Comparison of ENCODE assay signal across 8 mouse cellular contexts in genomic region chr6:22874781-22875613, GRCm38 (mm10). TPM values are rescaled to one million over a fixed set of nuclear protein-coding genes. Genes with fewer than 3 reads are reported as not detected.
DNase-seq lines count a peak whose midpoint lies in the region; ATAC-seq and TF ChIP-seq lines count a peak whose summit lies in the region.

Ptprz1 (plus strand) TSS chr6:22875502.

- peaks cover 5% of the 10 kb centered on the region; the same call in 1 of the 2 replicates for H3K4me1 ChIP-seq in embryonic facial prominence, embryonic 14.5 days (ENCODE audit: control insufficient read depth, insufficient read depth, low read length)
- H3K4me1 ChIP-seq in hindbrain, embryonic 12.5 days = peaks cover 12% of the 10 kb centered on the region; the same call in 1 of the 2 replicates
- H3K4me1 ChIP-seq in midbrain, postnatal 0 days (ENCODE audit: insufficient read depth, low read length) = 0 out of 2 replicates have a peak, but pooled peaks cover 3% of the 10 kb centered on the region

- intact Hi-C loops in gastrocnemius, postnatal 36 days (cut with DNase I) = no loop called here
- intact Hi-C loops in left cerebral cortex, postnatal 4 days (cut with DNase I) = no loop called here

- H3K36me3 ChIP-seq in embryonic facial prominence, embryonic 14.5 days (ENCODE audit: control insufficient read depth, insufficient read depth, low read length) = no peaks in the 10 kb centered on the region
- H3K36me3 ChIP-seq in hindbrain, embryonic 12.5 days = no peaks in the 10 kb centered on the region
- no peaks in the 10 kb centered on the region for H3K36me3 ChIP-seq in midbrain, postnatal 0 days (ENCODE audit: insufficient read depth, low read length)

- peak; percentile 92 for ATAC-seq in embryonic facial prominence, embryonic 14.5 days (ENCODE audit: low read depth)
- peak; percentile 95 for ATAC-seq in hindbrain, embryonic 12.5 days (ENCODE audit: low FRiP score)
- peak; percentile 86 for ATAC-seq in midbrain, postnatal 0 days (ENCODE audit: low FRiP score)

- H3K9ac ChIP-seq in embryonic facial prominence, embryonic 14.5 days (ENCODE audit: low read depth, low read length) = peak within 1 kb of the TSS; percentile 65
- peak within 1 kb of the TSS; percentile 77 for H3K9ac ChIP-seq in hindbrain, embryonic 12.5 days
- H3K9ac ChIP-seq in midbrain, postnatal 0 days (replicated peaks; ENCODE audit: low read length, poor library complexity, severe bottlenecking) = peak within 1 kb of the TSS; percentile 74

- no peak within 1 kb of the TSS for H3K27ac ChIP-seq in embryonic facial prominence, embryonic 14.5 days (replicated peaks; ENCODE audit: low read depth, low read length)
- peak within 1 kb of the TSS; percentile 76 for H3K27ac ChIP-seq in hindbrain, embryonic 12.5 days
- peak within 1 kb of the TSS; percentile 76 for H3K27ac ChIP-seq in midbrain, postnatal 0 days (ENCODE audit: low read depth, low read length)

- TF ChIP-seq CTCF in midbrain, postnatal 0 days (IDR thresholded peaks at IDR 0.05) = no peak

- H3K9me3 ChIP-seq in embryonic facial prominence, embryonic 14.5 days (ENCODE audit: control insufficient read depth, low read length) = no peaks in the 10 kb centered on the region
- H3K9me3 ChIP-seq in hindbrain, embryonic 12.5 days (replicated peaks) = no peaks in the 10 kb centered on the region
- no peaks in the 10 kb centered on the region for H3K9me3 ChIP-seq in midbrain, postnatal 0 days (ENCODE audit: low read length)

- WGBS in embryonic facial prominence, embryonic 14.5 days = 1% methylated on average over 9 of the region's 44 CpGs
- 1% methylated on average over 41 of the region's 44 CpGs for whole genome bisulfite sequencing in hindbrain, embryonic 12.5 days
- WGBS in midbrain, postnatal 0 days = 2% methylated on average over 38 of the region's 44 CpGs

- peak within 1 kb of the TSS; percentile 94 for H3K4me2 ChIP-seq in embryonic facial prominence, embryonic 14.5 days (ENCODE audit: low read depth, low read length)
- peak within 1 kb of the TSS; percentile 91 for H3K4me2 ChIP-seq in hindbrain, embryonic 12.5 days (replicated peaks)
- peak within 1 kb of the TSS; percentile 98 for H3K4me2 ChIP-seq in midbrain, postnatal 0 days (ENCODE audit: low read depth, low read length, poor library complexity, severe bottlenecking)

- 0 out of 2 replicates have a peak, but pooled peaks cover 5% of the 10 kb centered on the region for H3K27me3 ChIP-seq in embryonic facial prominence, embryonic 14.5 days (replicated peaks; ENCODE audit: control insufficient read depth, insufficient read depth, low read length)
- no peaks in the 10 kb centered on the region for H3K27me3 ChIP-seq in hindbrain, embryonic 12.5 days
- H3K27me3 ChIP-seq in midbrain, postnatal 0 days (ENCODE audit: insufficient read depth, low read length) = no peaks in the 10 kb centered on the region

- peak; percentile 38 for DNase-seq in gastrocnemius, postnatal 10 days
- no peak for DNase-seq in gastrocnemius, postnatal 36 days
- peak; percentile 54 for DNase-seq in adrenal gland, postnatal 25 days
- DNase-seq in embryonic facial prominence, embryonic 14.5 days (ENCODE audit: low spot score) = peak; percentile 86
- peak; percentile 86 for DNase-seq in left cerebral cortex, postnatal 4 days
- peak; percentile 84 for DNase-seq in midbrain, postnatal 0 days (ENCODE audit: low spot score)
- DNase-seq in yolk sac, embryonic 10.5 days (ENCODE audit: low spot score) = peak; percentile 47

- H3K4me3 ChIP-seq in embryonic facial prominence, embryonic 14.5 days (ENCODE audit: low read depth, low read length) = peak within 1 kb of the TSS; percentile 63
- peak within 1 kb of the TSS; percentile 63 for H3K4me3 ChIP-seq in hindbrain, embryonic 12.5 days
- peak within 1 kb of the TSS; percentile 71 for H3K4me3 ChIP-seq in midbrain, postnatal 0 days (ENCODE audit: low read depth, low read length)

RNA-seq across cellular contexts. Expression of gene Ptprz1, which starts in this region (rescaled TPM):
- 1 to 10 TPM; 2.3 to 5.2 TPM for total RNA-seq in gastrocnemius, postnatal 10 days (2021)
- total RNA-seq in gastrocnemius, postnatal 36 days (2021) = under 1 TPM; 0.30 to 0.46 TPM
- 8.6 and 8.9 TPM in 2 replicates for total RNA-seq in adrenal gland, postnatal 25 days (2021)
- 13.2 and 13.5 TPM in 2 replicates for polyA plus RNA-seq in embryonic facial prominence, embryonic 14.5 days (2014; fragmentation: Nextera tagmentation; extraction: Ambion mirVana)
- 33.7 and 35.8 TPM in 2 replicates for polyA plus RNA-seq in hindbrain, embryonic 12.5 days (2016; fragmentation: Nextera tagmentation; extraction: Ambion mirVana)
- 100 to 1,000 TPM; 330 to 350 TPM for total RNA-seq in left cerebral cortex, postnatal 4 days (2021)
- total RNA-seq in midbrain, postnatal 0 days (2014; rRNA removed) = 260 and 300 TPM in 2 replicates
- 129 and 133 TPM in 2 replicates for polyA plus RNA-seq in midbrain, postnatal 0 days (2015; fragmentation: Nextera tagmentation; extraction: Ambion mirVana)

Comparison
In these comparisons a context has a peak if more than half of its experiments do, and no peak if none do; other contexts are left out.
1. RNA of gene Ptprz1 (total RNA-seq): 330 to 350 TPM in left cerebral cortex, postnatal 4 days and 260 to 300 TPM in midbrain, postnatal 0 days; 8.6 to 8.9 TPM in adrenal gland, postnatal 25 days, 2.3 to 5.2 TPM in gastrocnemius, postnatal 10 days and 0.30 to 0.46 TPM in gastrocnemius, postnatal 36 days; every median in the first group is over 10 times any median in the second.
2. DNase-seq: peak in gastrocnemius, postnatal 10 days (single experiment), adrenal gland, postnatal 25 days (single experiment), embryonic facial prominence, embryonic 14.5 days (single experiment), left cerebral cortex, postnatal 4 days (single experiment), midbrain, postnatal 0 days (single experiment) and yolk sac, embryonic 10.5 days (single experiment); none in gastrocnemius, postnatal 36 days (0 of 2).
3. Peak in every context shown above with its lines, with median percentiles within 50 percentile points of each other: ATAC-seq, H3K4me2 ChIP-seq, H3K4me3 ChIP-seq and H3K9ac ChIP-seq.